Mouse (Mus musculus) erythroblast, embryonic 14.5 days (primary cell): ENCODE measurements around the gene Ctdspl.

Experiments used
- GATA1 ChIP-seq: IDR thresholded peaks from 2 replicates; pipeline ENCODE4 v1.6.1; 2012; ENCODE audit warnings: low read length, inconsistent platforms, mixed read lengths
- TAL1 ChIP-seq: IDR thresholded peaks from 3 replicates; pipeline ENCODE4 v1.6.1; 2012; ENCODE audit warnings: low read length, inconsistent platforms, mixed read lengths

GRCm38 (mm10) chr9:118887734-118888133 is 38.5 kb upstream of the Ctdspl start:
- TF ChIP-seq TAL1 (no peak), GATA1 (no peak)
